Mouse (Mus musculus) embryo, embryonic 9.5 days (tissue): ENCODE data around the gene Tomm20l.

ENCODE experiments used
- DNase-seq: peaks from one replicate; pipeline ENCODE4 v3.0.0-alpha.2; 2017; ENCODE audit errors: extremely low spot score

The Tomm20l gene

GRCm38 (mm10) chr12:71154979-71155378, 43.8 kb downstream of the Tomm20l start:
- no peak for DNase-seq

DNA sequence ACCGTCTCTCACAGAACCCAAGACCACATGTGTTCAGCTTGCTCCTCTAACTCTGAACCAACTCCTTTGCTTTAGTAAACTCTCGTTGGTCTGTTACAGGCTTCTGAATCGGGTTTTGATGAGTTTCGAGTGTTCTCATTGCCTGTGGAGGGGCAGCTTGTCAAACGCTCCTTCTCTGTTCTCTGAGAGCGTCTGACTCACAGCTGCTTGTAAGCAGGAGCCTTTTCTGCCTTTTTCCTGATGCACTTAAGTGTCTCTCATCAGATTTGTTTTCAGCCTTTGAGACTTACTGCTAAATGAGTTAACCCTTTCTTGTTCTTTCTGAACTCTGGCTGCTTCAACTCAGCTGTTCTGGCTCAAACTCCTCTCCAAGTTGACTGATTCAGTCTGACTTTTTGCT, 46.7 kb downstream of the Tomm20l start:
- DNase-seq: no peak

DNA sequence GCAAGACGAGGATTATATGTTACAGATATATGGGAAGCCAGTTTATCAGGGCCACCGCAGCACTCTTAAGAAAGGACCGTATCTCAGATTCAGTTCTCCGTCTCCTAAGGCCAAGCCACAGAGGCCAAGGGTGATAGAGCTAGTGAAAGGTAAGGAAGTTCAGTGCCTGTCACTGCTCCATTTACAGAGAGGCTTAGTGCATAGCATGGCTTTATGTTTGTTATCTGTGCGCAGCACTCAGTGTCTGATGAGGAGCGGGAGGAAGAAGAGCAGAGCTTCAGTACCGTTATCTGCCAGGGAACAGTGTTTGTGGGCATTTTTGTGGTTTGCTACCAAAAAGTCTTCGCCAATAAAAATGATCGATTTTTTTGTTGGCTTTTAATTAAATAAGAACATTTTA, 53.2 kb downstream of the Tomm20l start:
- no peak for DNase-seq

GRCm38 (mm10) chr12:71169911-71170310, 58.7 kb downstream of the Tomm20l start:
- DNase-seq: no peak
